Mouse (Mus musculus) olfactory bulb, adult 2 months (tissue): Measurements from ENCODE around the gene Flt4.

ENCODE experiments used
- CTCF ChIP-seq: fragments of 200-500 bp; IDR thresholded peaks from 2 replicates; pipeline ENCODE4 v1.5.1; 2012; ENCODE audit warnings: low read depth, mild to moderate bottlenecking, low read length, moderate library complexity; ENCODE audit not compliant: insufficient read depth
- POLR2A ChIP-seq: fragments of 200-500 bp; IDR thresholded peaks from 2 replicates; pipeline ENCODE4 v1.6.1; 2012; ENCODE audit warnings: mild to moderate bottlenecking, low read depth, low read length, moderate library complexity; ENCODE audit not compliant: insufficient read depth

DNA sequence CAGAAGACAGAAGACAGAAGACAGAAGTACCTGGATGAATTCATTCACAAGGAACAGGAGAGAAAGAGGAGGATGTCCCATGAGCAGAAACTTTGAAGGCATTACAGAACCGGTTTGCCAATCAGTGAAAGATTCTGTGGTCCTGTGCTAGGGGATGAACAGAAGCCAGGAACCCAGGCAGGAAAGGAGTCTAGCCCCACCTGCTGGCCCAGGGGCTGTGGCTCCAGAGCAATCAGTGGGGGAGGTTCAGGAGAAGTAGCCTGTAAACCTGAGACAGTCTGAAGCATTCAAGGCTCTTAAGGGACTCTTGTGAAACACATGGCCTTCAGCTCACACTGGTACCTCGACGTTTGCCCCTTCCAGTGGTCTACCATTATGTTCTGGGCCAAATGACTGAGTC, 22.1 kb downstream of the Flt4 start:
- TF ChIP-seq CTCF (no peak), POLR2A (no peak)
